Mouse (Mus musculus) lung, adult 2 months (tissue): ENCODE results near the gene Cfap52.

Experiments used
- CTCF ChIP-seq: fragments of 200-500 bp; IDR thresholded peaks from 2 replicates; pipeline ENCODE4 v1.5.1; 2011; ENCODE audit warnings: mild to moderate bottlenecking, low read length, control low read depth; ENCODE audit not compliant: insufficient read depth
- POLR2A ChIP-seq: fragments of 200-500 bp; IDR thresholded peaks from 2 replicates; pipeline ENCODE4 v1.6.1; 2011; ENCODE audit warnings: low read depth, mild to moderate bottlenecking, control low read depth, low read length, borderline replicate concordance; ENCODE audit errors: extremely low read depth

GRCm38 (mm10) chr11:67954413-67954812, 11.0 kb downstream of the Cfap52 start:
- no peak for TF ChIP-seq CTCF
- no peak for TF ChIP-seq POLR2A
